11 mouse cellular contexts compared by ENCODE assay signal in genomic region chr9:16011382-16011781, GRCm38 (mm10).
"Had no signal": no experiment of that assay in that cellular context is flagged by ENCODE, and none has a peak within 500 bp of the region (broad histone marks: within the 10 kb centered on the region; RNA-seq: fewer than 3 reads in every experiment).

No protein-coding gene starts in this region.

- DNase-seq: kidney, adult 11 months; kidney, adult 9 months; kidney, postnatal 36 days; left cerebral cortex, postnatal 4 days; lung, adult 18-20 months; lung, postnatal 36 days; thymus, postnatal 4 days had no signal

- H3K9me3 ChIP-seq: midbrain, embryonic 13.5 days had no signal

- H3K9ac ChIP-seq: limb, embryonic 13.5 days; liver, embryonic 14.5 days; midbrain, embryonic 13.5 days had no signal

- ATAC-seq: midbrain, embryonic 13.5 days had no signal

- H3K4me1 ChIP-seq: limb, embryonic 13.5 days; midbrain, embryonic 13.5 days had no signal

- H3K27ac ChIP-seq: kidney, postnatal 0 days; limb, embryonic 13.5 days; liver, embryonic 14.5 days; midbrain, embryonic 13.5 days had no signal

- H3K4me2 ChIP-seq: limb, embryonic 13.5 days; midbrain, embryonic 13.5 days had no signal

- H3K36me3 ChIP-seq: limb, embryonic 13.5 days had no signal

- H3K4me3 ChIP-seq: limb, embryonic 13.5 days; midbrain, embryonic 13.5 days had no signal

- H3K27me3 ChIP-seq: limb, embryonic 13.5 days; midbrain, embryonic 13.5 days had no signal
